Mouse (Mus musculus) C2C12 (cell line): ENCODE results near the gene Pde10a.

Source experiments
- CTCF ChIP-seq: IDR thresholded peaks from one replicate; pipeline ENCODE4 v1.5.1; 2011; ENCODE audit not compliant: control insufficient read depth, insufficient read depth, insufficient read length
- FOSL1 ChIP-seq: IDR thresholded peaks from one replicate; pipeline ENCODE4 v1.8.0; 2011; ENCODE audit warnings: mild to moderate bottlenecking, low read length; ENCODE audit not compliant: poor library complexity, insufficient read depth, severe bottlenecking
- MAX ChIP-seq: IDR thresholded peaks from one replicate; pipeline ENCODE4 v1.6.1; 2011; ENCODE audit warnings: mild to moderate bottlenecking, control low read depth
- MYOD1 ChIP-seq: IDR thresholded peaks from one replicate; pipeline ENCODE4 v1.6.1; 2011; ENCODE audit warnings: low read depth; ENCODE audit not compliant: control insufficient read depth, insufficient read length
- MYOG ChIP-seq: IDR thresholded peaks from one replicate; pipeline ENCODE4 v1.6.1; 2011; ENCODE audit not compliant: control insufficient read depth, insufficient read length; ENCODE audit errors: extremely low read depth
- USF1 ChIP-seq: IDR thresholded peaks from one replicate; pipeline ENCODE4 v1.6.1; 2011; ENCODE audit warnings: low read depth, mild to moderate bottlenecking, control low read depth, moderate library complexity

DNA sequence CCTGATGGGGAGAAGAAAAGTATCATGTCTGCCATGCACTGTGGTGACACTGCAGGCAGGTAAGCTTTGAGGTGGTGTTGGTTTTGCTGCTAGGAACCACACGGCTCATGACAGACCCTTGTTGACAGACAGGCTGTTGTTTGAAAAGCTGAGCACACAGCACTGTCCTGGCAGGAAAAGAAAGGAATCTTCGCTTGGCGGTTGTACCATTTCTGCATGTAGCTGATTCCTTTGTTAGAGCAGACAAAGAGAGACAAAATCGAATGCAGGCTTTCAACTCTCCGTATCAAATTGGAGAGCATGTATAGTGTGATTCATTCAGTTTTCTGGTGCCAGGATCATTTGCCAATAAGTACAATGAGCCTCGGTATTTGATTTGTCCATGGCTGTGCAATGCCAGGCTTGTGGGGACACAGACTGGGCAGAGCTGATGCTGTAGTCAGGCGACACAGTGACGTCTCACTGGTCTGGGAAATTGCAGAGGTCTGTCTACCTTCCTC is 122.2 kb downstream of the Pde10a start:
- TF ChIP-seq CTCF (no peak), MYOD1 (no peak), FOSL1 (no peak), MAX (no peak), MYOG (no peak), USF1 (no peak)
